Mouse (Mus musculus): ENCODE data around the gene Alpl.
A peak's percentile ranks its signal among the peaks of the same experiment; 100 is the strongest.

Alpl gene

GRCm38 (mm10) chr4:137795611-137796557, at the start of gene Alpl:
Alpl (minus strand) TSS chr4:137796384.
- DNase-seq: peak; percentile 89

- DNase-seq: peak; percentile 92
These were observed 48.5 kb upstream of the Alpl start for GRCm38 (mm10) chr4:137844656-137845055.

DNA sequence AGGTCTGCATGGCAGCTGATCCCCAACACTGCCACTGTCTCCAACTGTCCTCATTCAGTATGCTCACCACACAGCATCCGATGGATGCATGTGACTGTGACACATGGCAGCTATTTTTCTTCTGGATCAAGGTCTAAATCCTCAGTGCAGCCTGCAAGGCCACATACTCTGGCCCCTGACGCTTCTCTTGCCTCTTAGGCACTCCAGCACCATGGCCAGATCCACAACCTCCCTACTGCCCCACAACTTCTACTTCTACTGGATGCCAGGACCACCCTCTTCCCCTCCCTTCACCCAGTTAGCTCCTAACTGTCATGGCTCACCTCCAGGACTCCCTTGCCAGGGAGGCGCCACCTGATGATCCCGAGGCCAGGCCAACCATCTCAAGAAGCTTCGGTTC, 43.3 kb upstream of the Alpl start:
- no peak for DNase-seq

DNA sequence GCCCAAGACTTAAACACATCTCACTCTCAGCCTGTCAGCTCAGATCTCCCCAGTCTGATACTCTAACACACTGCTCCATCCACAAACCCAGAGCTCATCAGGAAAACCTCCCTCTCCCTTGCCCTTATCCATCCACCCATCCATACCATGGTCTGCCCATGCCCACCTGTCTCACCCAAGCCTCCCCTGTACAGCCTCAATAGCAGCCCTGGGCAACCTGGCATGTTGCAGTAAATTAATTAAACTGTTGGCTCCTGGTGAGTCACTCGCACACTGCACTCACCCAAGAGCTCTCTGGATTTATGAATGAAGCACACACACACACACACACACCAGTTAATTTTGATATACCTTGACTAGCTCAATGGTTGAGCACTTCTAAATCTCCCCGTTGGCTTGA, 42.6 kb upstream of the Alpl start:
- no peak for DNase-seq

DNA sequence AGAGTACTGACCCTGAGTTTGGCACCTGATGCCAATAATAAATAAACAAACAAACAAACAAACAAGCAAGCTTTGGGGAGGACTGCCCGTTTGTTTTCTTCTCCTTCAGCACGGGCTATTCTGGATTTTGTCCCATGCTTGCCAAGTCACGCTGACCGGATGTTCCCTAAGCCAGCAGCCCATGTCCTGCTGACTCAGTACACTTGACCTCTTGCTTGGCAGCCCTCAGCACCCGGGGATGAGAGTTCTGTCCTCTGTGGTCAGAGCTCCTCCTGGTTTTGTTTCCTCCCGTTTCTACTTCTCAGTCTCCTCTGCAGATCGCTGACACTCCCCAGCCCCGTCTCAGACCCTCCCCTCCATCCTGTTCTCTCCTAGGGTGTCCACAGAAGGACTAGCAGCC, 41.6 kb upstream of the Alpl start:
- peak; percentile 57 for DNase-seq

GRCm38 (mm10) chr4:137836741-137837140, 40.6 kb upstream of the Alpl start:
- no peak for DNase-seq

DNA sequence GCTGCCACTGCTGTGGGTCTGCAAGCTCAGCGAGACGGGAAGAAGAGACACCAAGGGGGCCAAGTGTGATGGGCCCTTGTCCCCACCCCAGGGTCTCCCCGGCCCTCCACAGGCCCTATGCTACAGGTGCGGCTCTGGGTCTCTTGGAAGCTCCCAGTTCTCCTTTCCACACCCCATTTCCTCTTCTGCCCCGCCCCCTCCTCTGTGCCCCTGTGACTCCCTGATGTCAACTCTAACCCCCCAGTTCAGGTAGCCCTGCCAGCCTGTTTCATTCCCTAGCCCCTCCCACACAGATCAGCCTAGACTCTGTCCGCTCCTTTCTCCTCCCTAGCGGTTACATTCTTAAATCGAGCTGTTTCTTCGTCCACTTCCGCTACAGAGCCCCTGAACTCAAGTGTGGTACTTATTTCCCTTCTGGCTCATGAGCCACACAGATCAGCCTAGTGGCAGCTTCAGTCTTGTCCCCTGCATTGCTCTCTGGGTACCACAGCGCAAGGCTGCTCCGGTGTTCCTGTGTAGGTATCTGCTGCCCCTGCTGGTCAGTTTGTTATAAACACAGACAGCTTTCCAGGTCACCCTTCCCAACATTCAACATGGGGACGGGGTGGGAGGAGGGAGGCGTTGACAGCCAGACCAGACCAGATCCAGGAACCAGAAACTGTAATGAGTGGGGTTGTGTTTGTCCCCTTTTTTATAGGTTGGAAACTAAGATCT, 39.6 kb upstream of the Alpl start:
- DNase-seq: peak; percentile 88

GRCm38 (mm10) chr4:137831598-137831997, 35.4 kb upstream of the Alpl start:
- DNase-seq: no peak

GRCm38 (mm10) chr4:137830380-137830779, 34.2 kb upstream of the Alpl start:
- no peak for DNase-seq

DNA sequence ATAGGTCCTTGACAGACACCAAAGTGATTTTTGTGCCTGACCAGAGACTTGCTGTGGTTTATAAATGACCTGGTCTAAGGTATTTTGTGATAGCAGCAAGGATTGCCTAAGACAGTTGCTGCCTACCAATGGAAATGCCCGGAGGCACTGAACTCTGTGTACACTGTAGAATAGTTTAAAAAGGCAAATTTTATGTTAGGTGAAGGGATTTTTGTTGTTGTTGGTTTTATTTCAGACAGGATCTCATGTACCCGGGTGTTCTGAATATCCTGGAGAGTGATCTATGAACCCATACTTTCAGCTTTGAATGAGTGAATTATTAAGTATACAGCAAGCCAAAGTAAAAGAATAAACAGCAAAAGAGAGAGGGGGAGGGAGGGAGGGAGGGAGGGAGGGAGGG, 28.7 kb upstream of the Alpl start:
- DNase-seq: no peak

DNA sequence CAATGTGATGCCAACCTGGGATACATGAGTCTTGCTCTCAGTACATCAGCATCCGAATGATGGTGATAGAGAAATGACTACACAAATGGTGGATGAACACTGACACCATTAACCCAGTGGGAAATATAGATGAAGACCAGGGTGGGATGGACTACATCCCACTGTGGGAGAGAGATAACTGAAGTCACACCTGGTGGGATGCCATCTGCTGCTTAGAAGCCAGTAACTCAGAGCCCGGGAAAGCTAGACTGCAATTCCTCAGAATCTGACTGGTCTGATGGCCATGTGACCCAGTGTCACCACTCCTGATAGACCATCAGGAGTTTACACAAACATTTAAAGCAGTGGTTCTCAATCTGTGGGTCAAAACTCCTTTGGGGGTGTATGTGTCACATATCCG, 27.4 kb upstream of the Alpl start:
- DNase-seq: no peak

- DNase-seq: no peak
These were observed 26.4 kb upstream of the Alpl start for GRCm38 (mm10) chr4:137822537-137822936.

DNA sequence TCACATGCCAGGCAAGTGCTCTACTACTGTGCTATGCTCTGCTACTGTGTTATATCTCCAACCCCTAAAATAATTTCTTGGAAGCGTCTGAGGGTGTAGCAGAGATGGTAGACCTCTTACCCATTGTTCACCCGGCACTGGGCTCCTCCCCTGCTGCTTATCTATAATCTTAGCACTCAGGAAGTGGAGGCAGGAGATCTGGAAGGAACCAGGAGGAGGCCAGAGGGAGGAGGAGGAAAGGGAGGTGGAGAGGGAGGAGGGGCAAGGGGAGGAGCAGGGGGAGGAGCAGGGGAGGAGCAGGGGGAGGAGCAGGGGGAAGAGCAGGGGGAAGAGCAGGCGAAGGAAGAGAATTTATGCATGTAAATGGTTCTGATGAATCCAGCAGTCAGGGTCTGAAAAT, 24.5 kb upstream of the Alpl start:
- DNase-seq: no peak

DNA sequence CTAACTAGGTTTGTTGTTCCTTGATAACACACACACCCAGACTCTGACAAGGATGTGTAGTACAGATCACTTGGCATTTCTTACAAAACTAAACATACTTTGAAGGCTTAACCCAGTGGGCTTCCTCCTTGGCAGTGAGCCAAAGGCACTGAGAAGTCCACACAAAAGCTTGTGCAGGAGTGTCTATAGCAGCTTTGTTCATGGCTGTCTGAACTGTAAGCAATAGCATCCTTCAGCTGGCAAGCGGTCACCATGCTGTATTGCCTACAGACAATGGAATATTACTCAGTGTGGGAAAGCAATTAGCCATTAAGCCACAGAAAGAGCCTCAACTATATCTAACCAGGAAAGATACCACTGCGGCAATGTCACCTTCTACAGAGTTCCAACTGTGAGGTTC, 23.3 kb upstream of the Alpl start:
- DNase-seq: no peak

GRCm38 (mm10) chr4:137818341-137818740, 22.2 kb upstream of the Alpl start:
- DNase-seq: no peak

DNA sequence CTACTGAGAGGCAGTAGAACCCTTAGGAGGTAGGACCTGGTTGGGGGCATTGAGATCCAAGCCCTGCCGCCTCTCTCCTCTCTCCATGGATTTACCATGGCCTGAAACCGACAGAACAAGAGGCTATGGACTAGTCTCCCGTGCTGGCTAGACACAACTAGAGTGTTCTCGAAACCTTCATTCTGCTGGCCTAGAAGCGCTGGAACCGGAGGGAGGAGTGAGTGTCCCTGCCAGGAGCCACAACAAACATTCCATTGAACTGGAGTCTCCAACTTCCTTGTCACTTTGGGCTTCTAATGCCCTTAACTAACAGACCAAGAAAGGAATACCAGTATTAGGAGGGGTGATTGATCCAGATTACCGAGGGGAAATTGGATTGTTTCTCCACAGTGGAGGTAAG, 20.0 kb upstream of the Alpl start:
- DNase-seq: no peak

DNA sequence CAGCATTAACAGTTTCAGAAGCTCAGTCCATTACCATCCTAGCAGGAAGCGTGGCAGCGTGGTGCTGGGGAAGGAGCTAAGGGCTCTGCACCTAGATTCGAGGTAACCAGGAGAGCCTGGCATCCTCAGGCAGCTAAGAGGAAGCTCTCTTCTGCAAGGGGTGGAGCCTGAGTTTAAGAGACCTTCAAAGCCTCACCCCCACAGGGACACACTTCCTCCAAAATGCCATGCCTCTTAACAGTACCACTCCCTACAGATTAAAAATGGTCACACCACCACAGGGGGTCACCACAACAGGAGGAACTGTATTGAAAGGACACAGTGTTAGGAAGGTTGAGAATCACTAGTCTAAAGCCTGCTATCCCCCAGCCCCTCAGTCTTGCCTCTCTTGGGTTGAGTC, 19.3 kb upstream of the Alpl start:
- no peak for DNase-seq

DNA sequence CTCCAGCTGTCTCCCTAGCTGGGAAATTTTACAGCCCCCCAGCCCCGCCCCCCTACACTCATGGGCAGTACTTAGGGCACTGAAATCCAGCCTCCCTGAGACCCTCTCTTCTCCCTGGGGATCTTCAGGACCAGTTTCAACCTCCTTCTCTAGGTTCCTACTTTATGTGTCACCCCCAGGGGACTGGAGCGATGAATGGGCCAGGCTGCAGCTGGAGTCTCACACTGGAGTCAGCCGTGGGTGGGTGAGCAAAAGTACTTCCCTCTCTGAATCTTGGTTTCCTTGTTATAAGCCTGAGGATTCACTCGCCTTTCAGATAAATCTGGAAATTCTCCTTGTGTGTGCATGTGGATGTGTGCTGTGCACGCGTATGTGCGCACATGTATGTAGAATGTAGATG, 18.0 kb upstream of the Alpl start:
- DNase-seq: no peak

GRCm38 (mm10) chr4:137812946-137813708, 16.9 kb upstream of the Alpl start:
- DNase-seq: no peak

GRCm38 (mm10) chr4:137809999-137810398, 13.8 kb upstream of the Alpl start:
- no peak for DNase-seq

DNA sequence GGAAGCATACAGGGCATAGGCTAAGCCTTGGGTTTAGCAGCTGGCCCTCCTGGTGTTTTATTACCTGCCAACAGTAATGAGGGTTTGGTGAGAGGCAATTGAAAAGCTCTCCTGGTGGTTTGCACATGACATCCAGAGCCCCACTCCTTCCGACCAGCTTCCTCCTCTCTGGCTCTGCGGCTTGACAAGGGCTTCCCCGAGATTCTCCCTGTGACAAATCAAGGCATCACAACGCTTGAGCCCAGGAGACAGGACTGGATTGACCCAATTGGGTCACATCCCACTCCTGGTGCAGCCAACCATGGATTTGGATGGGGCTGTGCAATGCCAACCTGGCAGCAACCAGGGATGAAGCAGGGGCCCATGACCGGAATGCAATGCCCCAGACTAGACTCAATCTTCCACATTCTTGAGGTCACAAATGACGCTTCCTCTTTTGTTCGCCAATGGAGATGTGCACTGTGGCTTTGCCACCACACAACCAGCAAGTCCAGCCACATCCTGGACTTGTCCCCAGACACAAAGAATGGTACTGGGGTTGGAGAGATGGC, 11.2 kb upstream of the Alpl start:
- no peak for DNase-seq

- DNase-seq: no peak
These were observed 5.0 kb upstream of the Alpl start for GRCm38 (mm10) chr4:137801196-137801595.

DNA sequence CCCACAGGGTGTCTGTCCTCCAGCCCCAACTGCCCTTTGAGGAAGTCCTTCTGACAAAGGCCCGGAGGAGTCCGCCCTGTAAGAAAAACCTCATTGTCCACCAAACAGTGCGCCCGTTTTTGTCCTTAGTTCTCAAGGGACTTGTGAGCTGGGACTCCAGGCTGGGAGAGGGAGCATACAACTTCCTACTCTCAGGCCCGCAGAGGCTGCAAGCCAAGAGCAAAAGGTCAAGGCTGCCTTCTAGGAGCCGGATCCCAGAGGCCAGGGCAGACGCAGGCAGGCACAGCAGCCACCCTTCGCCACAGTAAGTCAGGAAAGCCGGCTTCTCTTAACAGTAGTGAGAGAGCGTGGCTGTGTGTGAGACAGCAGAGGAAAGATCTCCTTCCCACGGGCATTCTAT, 4.1 kb upstream of the Alpl start:
- peak; percentile 48 for DNase-seq

Measured in kidney, postnatal 10 days (tissue).